12 mouse cellular contexts compared by ENCODE assay signal in genomic region chr7:24637046-24637445, GRCm38 (mm10). TPM values are rescaled to one million over a fixed set of nuclear protein-coding genes. Genes with fewer than 3 reads are reported as not detected.
DNase-seq lines count a peak whose midpoint lies in the region; ATAC-seq and TF ChIP-seq lines count a peak whose summit lies in the region.
"Had no signal": no experiment of that assay in that cellular context is flagged by ENCODE, and none has a peak within 500 bp of the region (broad histone marks: within the 10 kb centered on the region; RNA-seq: fewer than 3 reads in every experiment).

No protein-coding gene starts in this region.

- DNase-seq in embryonic facial prominence, embryonic 11.5 days (ENCODE audit: low spot score), result no peak
- peak; percentile 30 for DNase-seq in neural tube, embryonic 10.5 days (ENCODE audit: extremely low spot score, low spot score)
- DNase-seq in layer of hippocampus, adult 11-12 months (ENCODE audit: low spot score), result no peak
- DNase-seq in adrenal gland, postnatal 25 days, result no peak
- DNase-seq in ovary, adult 18-20 months (ENCODE audit: low spot score), result no peak
- DNase-seq: kidney, postnatal 4 days; lung, adult 18-20 months had no signal

- under 1% methylated on average over 18 of the region's 18 CpGs for WGBS in embryonic facial prominence, embryonic 11.5 days
- WGBS in forebrain, embryonic 12.5 days, result 2% methylated on average over 18 of the region's 18 CpGs
- 5% methylated on average over 18 of the region's 18 CpGs for WGBS in intestine, postnatal 0 days

- ATAC-seq in embryonic facial prominence, embryonic 11.5 days (replicated peaks; ENCODE audit: insufficient number of reproducible peaks, low FRiP score, low TSS enrichment, low read depth), result peak; percentile 44
- ATAC-seq in forebrain, embryonic 12.5 days (ENCODE audit: low FRiP score), result peak; percentile 27; the same call in 1 of the 2 replicates
- ATAC-seq in intestine, postnatal 0 days, result no peak

- H3K9ac ChIP-seq in embryonic facial prominence, embryonic 11.5 days (replicated peaks; ENCODE audit: low read length), result no peak overlapping the region
- H3K9ac ChIP-seq in forebrain, embryonic 12.5 days, result no peak overlapping the region
- H3K9ac ChIP-seq in intestine, postnatal 0 days (ENCODE audit: low read depth, low read length), result no peak overlapping the region

- peaks cover 46% of the 10 kb centered on the region for H3K27me3 ChIP-seq in embryonic facial prominence, embryonic 11.5 days (ENCODE audit: control insufficient read depth, insufficient read depth, low read length)
- peaks cover 64% of the 10 kb centered on the region for H3K27me3 ChIP-seq in forebrain, embryonic 12.5 days
- peaks cover 36% of the 10 kb centered on the region for H3K27me3 ChIP-seq in intestine, postnatal 0 days (replicated peaks; ENCODE audit: control insufficient read depth, insufficient read depth, low read length)

- H3K4me1 ChIP-seq in embryonic facial prominence, embryonic 11.5 days (ENCODE audit: control insufficient read depth, insufficient read depth, low read length), result peaks cover 3% of the 10 kb centered on the region; the same call in 1 of the 2 replicates
- H3K4me1 ChIP-seq in forebrain, embryonic 12.5 days, result peaks cover 23% of the 10 kb centered on the region
- no peaks in the 10 kb centered on the region for H3K4me1 ChIP-seq in intestine, postnatal 0 days (replicated peaks; ENCODE audit: control insufficient read depth, insufficient read depth, low read length)

- peak overlapping the region; percentile 29 for H3K4me2 ChIP-seq in embryonic facial prominence, embryonic 11.5 days (ENCODE audit: low read depth, low read length)
- peak overlapping the region; percentile 81 for H3K4me2 ChIP-seq in forebrain, embryonic 12.5 days
- H3K4me2 ChIP-seq in intestine, postnatal 0 days (replicated peaks; ENCODE audit: low read depth), result peak overlapping the region; percentile 85

- no peaks in the 10 kb centered on the region for H3K9me3 ChIP-seq in embryonic facial prominence, embryonic 11.5 days (replicated peaks; ENCODE audit: control insufficient read depth, low read length)
- no peaks in the 10 kb centered on the region for H3K9me3 ChIP-seq in forebrain, embryonic 12.5 days
- no peaks in the 10 kb centered on the region for H3K9me3 ChIP-seq in intestine, postnatal 0 days (ENCODE audit: control insufficient read depth)

- no peak overlapping the region for H3K27ac ChIP-seq in embryonic facial prominence, embryonic 11.5 days (replicated peaks; ENCODE audit: low read depth, low read length)
- no peak overlapping the region for H3K27ac ChIP-seq in forebrain, embryonic 12.5 days
- no peak overlapping the region for H3K27ac ChIP-seq in intestine, postnatal 0 days (ENCODE audit: low read depth, low read length)

- peak overlapping the region; percentile 18; the same call in 1 of the 2 replicates for H3K4me3 ChIP-seq in embryonic facial prominence, embryonic 11.5 days (ENCODE audit: low read depth, low read length)
- peak overlapping the region; percentile 38 for H3K4me3 ChIP-seq in forebrain, embryonic 12.5 days (replicated peaks)
- H3K4me3 ChIP-seq in intestine, postnatal 0 days (ENCODE audit: low read depth, low read length), result 0 out of 2 replicates have a peak overlapping the region, but pooled peaks have one; percentile 45

- TF ChIP-seq CTCF in intestine, postnatal 0 days (IDR thresholded peaks at IDR 0.05; ENCODE audit: low read depth), result no peak

- H3K36me3 ChIP-seq in embryonic facial prominence, embryonic 11.5 days (replicated peaks; ENCODE audit: control insufficient read depth, insufficient read depth, low read depth, low read length), result no peaks in the 10 kb centered on the region
- no peaks in the 10 kb centered on the region for H3K36me3 ChIP-seq in forebrain, embryonic 12.5 days (replicated peaks)
- no peaks in the 10 kb centered on the region for H3K36me3 ChIP-seq in intestine, postnatal 0 days (ENCODE audit: control insufficient read depth, insufficient read depth)

RNA-seq across cellular contexts. Expression of gene Lypd3, which starts 0.7 kb away (rescaled TPM):
- polyA plus RNA-seq in embryonic facial prominence, embryonic 11.5 days (2014; fragmentation: Nextera tagmentation; extraction: Ambion mirVana), result 2.0 and 2.1 TPM in 2 replicates
- 0.42 and 0.56 TPM in 2 replicates for polyA plus RNA-seq in forebrain, embryonic 12.5 days (2016; fragmentation: Nextera tagmentation; extraction: Ambion mirVana)
- 0.13 and 0.17 TPM in 2 replicates for polyA plus RNA-seq in intestine, postnatal 0 days (2015; fragmentation: Nextera tagmentation; extraction: Ambion mirVana)
- 1.5 and 1.7 TPM in 2 replicates for total RNA-seq in adrenal gland, postnatal 25 days (2021)
- total RNA-seq: neutrophil, adult 5-6 weeks had no signal
- polyA plus RNA-seq: spleen, adult 2 months had no signal

RNA-seq across cellular contexts. Expression of gene Phldb3, which starts 26.5 kb away (rescaled TPM):
- 0.10 and 0.13 TPM in 2 replicates for polyA plus RNA-seq in embryonic facial prominence, embryonic 11.5 days (2014; fragmentation: Nextera tagmentation; extraction: Ambion mirVana)
- polyA plus RNA-seq in forebrain, embryonic 12.5 days (2016; fragmentation: Nextera tagmentation; extraction: Ambion mirVana), result not detected in 2 replicates
- polyA plus RNA-seq in intestine, postnatal 0 days (2015; fragmentation: Nextera tagmentation; extraction: Ambion mirVana), result 0.65 and 0.85 TPM in 2 replicates
- 7.1 and 7.4 TPM in 2 replicates for total RNA-seq in adrenal gland, postnatal 25 days (2021)

RNA-seq across cellular contexts. Expression of gene Tex101, which starts 39.4 kb away (rescaled TPM):
- not detected in 2 replicates for polyA plus RNA-seq in embryonic facial prominence, embryonic 11.5 days (2014; fragmentation: Nextera tagmentation; extraction: Ambion mirVana)
- polyA plus RNA-seq in forebrain, embryonic 12.5 days (2016; fragmentation: Nextera tagmentation; extraction: Ambion mirVana), result not detected in 2 replicates
- polyA plus RNA-seq in intestine, postnatal 0 days (2015; fragmentation: Nextera tagmentation; extraction: Ambion mirVana), result not detected in 2 replicates
- not detected in 2 replicates for total RNA-seq in adrenal gland, postnatal 25 days (2021)
- total RNA-seq: neutrophil, adult 5-6 weeks had no signal
- polyA plus RNA-seq: brain, embryonic 14.5 days; spleen, adult 2 months had no signal

RNA-seq across cellular contexts. Expression of gene Zfp575, which starts 49.6 kb away (rescaled TPM):
- polyA plus RNA-seq in embryonic facial prominence, embryonic 11.5 days (2014; fragmentation: Nextera tagmentation; extraction: Ambion mirVana), result 0.91 and 1.4 TPM in 2 replicates
- 3.1 and 3.5 TPM in 2 replicates for polyA plus RNA-seq in forebrain, embryonic 12.5 days (2016; fragmentation: Nextera tagmentation; extraction: Ambion mirVana)
- polyA plus RNA-seq in intestine, postnatal 0 days (2015; fragmentation: Nextera tagmentation; extraction: Ambion mirVana), result 2.1 and 2.2 TPM in 2 replicates
- total RNA-seq in adrenal gland, postnatal 25 days (2021), result 0.39 TPM in 1 of 2 replicates, not detected in the other
- total RNA-seq: neutrophil, adult 5-6 weeks had no signal

RNA-seq across cellular contexts. Expression of gene Ethe1, which starts 49.7 kb away (rescaled TPM):
- 24.4 and 27.2 TPM in 2 replicates for polyA plus RNA-seq in embryonic facial prominence, embryonic 11.5 days (2014; fragmentation: Nextera tagmentation; extraction: Ambion mirVana)
- polyA plus RNA-seq in forebrain, embryonic 12.5 days (2016; fragmentation: Nextera tagmentation; extraction: Ambion mirVana), result 15.3 and 15.7 TPM in 2 replicates
- 17.9 and 25.4 TPM in 2 replicates for polyA plus RNA-seq in intestine, postnatal 0 days (2015; fragmentation: Nextera tagmentation; extraction: Ambion mirVana)
- total RNA-seq in adrenal gland, postnatal 25 days (2021), result 26.0 and 38.2 TPM in 2 replicates

Comparison
In these comparisons a context has a peak if more than half of its experiments do, and no peak if none do; other contexts are left out.
1. H3K4me2 ChIP-seq: peak in every context shown above with its lines; median percentile 85 in intestine, postnatal 0 days; 81 in forebrain, embryonic 12.5 days; 29 in embryonic facial prominence, embryonic 11.5 days.